Mouse (Mus musculus) testis, postnatal 10 days (tissue): Measurements from ENCODE around the gene Kcnh3.

Experiments used
- DNase-seq: peaks from one replicate; pipeline ENCODE4 v3.0.0; 2021; ENCODE audit warnings: low spot score

Kcnh3 gene

GRCm38 (mm10) chr15:99224208-99224911, at the start of gene Kcnh3:
Kcnh3 (plus strand) TSS chr15:99224861.
- DNase-seq = peak; percentile 73

GRCm38 (mm10) chr15:99179639-99180038, 45.0 kb upstream of the Kcnh3 start:
- no peak for DNase-seq

- DNase-seq = no peak
These were observed 40.3 kb upstream of the Kcnh3 start for GRCm38 (mm10) chr15:99184217-99184914.

- peak; percentile 53 for DNase-seq
These were observed 30.3 kb upstream of the Kcnh3 start for GRCm38 (mm10) chr15:99194358-99194757.

GRCm38 (mm10) chr15:99195043-99195442, 29.6 kb upstream of the Kcnh3 start:
- no peak for DNase-seq

- peak; percentile 75 for DNase-seq
These were observed 25.9 kb upstream of the Kcnh3 start for GRCm38 (mm10) chr15:99198761-99199160.

- no peak for DNase-seq
These were observed 18.7 kb upstream of the Kcnh3 start for GRCm38 (mm10) chr15:99205959-99206358.

GRCm38 (mm10) chr15:99213183-99213582, 11.5 kb upstream of the Kcnh3 start:
- DNase-seq = no peak

- no peak for DNase-seq
These were observed 9.7 kb upstream of the Kcnh3 start for GRCm38 (mm10) chr15:99214941-99215340.

GRCm38 (mm10) chr15:99215741-99216463, 8.8 kb upstream of the Kcnh3 start:
- DNase-seq = no peak

- no peak for DNase-seq
These were observed 7.0 kb upstream of the Kcnh3 start for GRCm38 (mm10) chr15:99217630-99218029.

- no peak for DNase-seq
These were observed 3.2 kb upstream of the Kcnh3 start for GRCm38 (mm10) chr15:99221315-99221952.

- no peak for DNase-seq
These were observed 1.7 kb upstream of the Kcnh3 start for GRCm38 (mm10) chr15:99222794-99223584.

- peak; percentile 66 for DNase-seq
These were observed 965 bp upstream of the Kcnh3 start for GRCm38 (mm10) chr15:99223585-99224207.

GRCm38 (mm10) chr15:99225081-99225810, 585 bp downstream of the Kcnh3 start:
- no peak for DNase-seq

GRCm38 (mm10) chr15:99226090-99226489, 1.4 kb downstream of the Kcnh3 start:
- no peak for DNase-seq

GRCm38 (mm10) chr15:99231998-99232397, 7.3 kb downstream of the Kcnh3 start:
- no peak for DNase-seq

- no peak for DNase-seq
These were observed 9.1 kb downstream of the Kcnh3 start for GRCm38 (mm10) chr15:99233719-99234118.

- DNase-seq = no peak
These were observed 9.8 kb downstream of the Kcnh3 start for GRCm38 (mm10) chr15:99234326-99235010.

- DNase-seq = no peak
These were observed 13.3 kb downstream of the Kcnh3 start for GRCm38 (mm10) chr15:99238006-99238405.
